Mouse (Mus musculus): ENCODE results near the gene Fam124b.

The Fam124b gene

DNA sequence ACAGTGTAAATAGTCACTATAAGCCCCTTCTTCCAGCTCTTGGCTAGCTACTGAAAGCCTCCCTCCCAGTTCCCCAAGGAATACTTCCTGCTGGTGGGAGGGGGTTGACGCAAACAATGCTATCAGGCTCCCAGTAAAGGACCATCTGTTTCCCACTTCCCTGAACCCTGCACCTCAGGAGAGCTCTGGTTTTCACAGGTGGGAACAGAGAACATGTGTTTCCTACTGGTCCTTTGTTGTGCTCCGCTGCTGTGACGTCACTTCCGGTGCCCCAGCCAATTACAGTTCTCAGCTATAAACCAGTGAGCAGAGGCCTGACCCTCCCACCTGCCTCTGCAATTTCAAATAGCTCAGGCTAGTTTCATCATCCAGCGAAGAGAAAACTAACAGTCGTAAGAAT, at the start of gene Fam124b:
Fam124b (minus strand) TSS at position 206 of the 400 bp plus-strand sequence.
- DNase-seq (ENCODE audit: low spot score in 2 of 2) = no peak

DNA sequence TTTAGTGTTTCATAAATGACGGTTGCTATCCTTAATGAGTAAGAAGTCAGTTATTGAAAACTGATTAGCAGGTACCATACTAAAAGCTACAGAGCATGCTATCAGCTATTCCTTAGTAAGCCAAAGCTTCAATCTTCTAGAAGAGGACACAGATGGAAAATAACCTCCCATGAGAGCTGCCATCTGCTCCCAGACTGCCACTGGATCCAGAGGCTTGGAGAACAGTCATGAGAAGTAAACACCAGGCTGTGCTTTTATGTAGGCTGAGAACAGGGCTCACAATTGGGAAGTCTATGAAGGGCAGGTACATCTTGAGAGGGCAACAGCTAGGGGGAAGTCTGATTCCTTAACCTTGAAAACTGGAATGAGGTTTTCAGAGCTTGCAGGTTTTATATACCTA, 42.2 kb upstream of the Fam124b start:
- DNase-seq (ENCODE audit: low spot score in 2 of 2) = no peak

DNA sequence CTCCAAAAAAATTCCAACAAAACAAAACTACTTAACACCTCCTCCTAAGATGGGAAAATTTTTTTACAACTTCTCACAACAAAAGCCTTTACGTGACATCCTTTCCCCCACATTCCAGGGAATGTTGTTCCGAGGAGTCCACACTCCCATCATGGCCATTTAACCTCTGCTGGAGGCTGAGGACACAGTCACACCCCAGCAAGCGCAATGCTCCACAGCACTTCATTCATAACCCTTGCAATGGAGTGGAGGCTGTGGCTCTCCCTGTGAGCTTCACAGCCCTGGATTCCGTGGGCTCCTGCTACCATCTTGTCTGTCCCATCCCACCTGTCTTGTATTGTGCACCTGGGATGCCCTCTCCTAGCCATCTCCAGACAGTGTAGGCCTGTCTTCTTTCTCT, 40.4 kb upstream of the Fam124b start:
- DNase-seq (ENCODE audit: low spot score in 2 of 2) = no peak

DNA sequence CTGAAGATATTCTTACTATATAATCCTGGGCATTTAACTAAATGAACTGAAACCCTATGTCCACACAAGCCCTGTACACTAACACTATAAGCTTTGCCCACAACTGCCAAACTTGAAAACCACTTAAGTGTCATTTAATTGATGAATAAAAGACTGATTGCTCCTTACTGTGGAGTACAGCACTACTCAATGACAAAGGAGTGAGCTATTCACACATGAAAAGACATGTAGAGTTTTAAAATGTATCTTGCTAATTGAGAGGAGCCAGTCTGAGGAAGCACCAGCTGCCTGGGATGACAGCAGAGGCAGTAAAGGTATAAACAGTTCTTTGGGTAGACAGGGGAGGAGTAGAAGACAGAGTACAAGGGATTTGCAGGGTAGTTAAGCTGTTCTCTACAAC, 35.0 kb upstream of the Fam124b start:
- no peak for DNase-seq (ENCODE audit: low spot score in 2 of 2)

DNA sequence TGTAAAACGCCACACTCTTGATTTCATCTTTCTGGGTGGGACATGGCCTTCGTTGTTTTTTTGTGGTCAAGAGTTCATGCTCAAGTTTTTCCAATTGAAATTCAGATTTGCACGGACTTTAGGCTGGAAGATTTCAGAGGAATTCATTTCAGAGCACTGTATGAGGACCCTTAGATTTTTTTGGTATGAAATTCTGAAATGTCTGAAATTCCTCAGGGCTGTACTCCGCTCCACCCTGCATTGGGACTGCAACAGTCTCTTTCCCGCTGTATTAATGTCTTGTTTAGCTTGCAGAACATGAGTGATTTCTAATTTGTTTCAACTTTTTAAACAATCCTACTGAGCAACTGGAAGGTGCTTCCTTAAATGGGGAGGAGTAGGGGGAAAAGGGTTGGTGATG, 32.0 kb upstream of the Fam124b start:
- DNase-seq (ENCODE audit: low spot score in 2 of 2) = no peak

DNA sequence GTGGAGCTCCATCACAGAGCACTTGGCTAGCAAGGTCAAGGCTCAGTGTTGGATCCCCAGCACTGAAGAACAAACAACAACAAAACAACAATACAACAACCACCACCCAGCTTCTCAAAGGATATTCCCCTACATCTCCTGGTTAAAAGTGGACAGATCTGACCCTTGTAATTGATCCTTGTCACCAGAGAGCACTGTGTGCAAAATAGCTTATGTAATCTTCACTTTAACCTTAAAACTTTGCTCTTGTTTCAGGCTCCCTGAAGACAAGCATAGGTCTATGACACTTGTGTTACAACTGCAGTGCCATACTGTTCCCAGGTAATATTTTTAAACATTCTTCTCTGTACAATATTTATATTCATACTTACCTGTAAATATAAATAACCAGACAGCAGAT, 28.9 kb upstream of the Fam124b start:
- DNase-seq (ENCODE audit: low spot score in 2 of 2) = no peak

DNA sequence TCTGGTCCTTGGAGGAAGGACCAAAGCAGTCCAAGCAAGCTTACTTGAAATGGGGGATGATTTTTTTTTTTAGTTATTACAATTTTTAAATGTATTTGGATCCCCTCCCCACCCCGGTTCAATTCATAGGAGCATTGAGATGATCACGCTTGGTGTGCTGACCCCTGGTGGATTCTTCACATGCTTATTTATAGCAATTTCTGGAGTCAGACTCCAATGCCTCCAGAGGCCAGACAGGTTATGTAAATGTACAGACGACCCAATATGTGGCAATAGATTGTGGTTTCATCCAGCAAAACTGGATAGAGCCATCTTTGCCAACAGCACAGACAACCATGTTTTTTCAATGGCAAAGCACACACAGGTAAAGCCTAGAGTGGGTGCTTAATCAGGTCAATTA, 25.9 kb upstream of the Fam124b start:
- DNase-seq (ENCODE audit: low spot score in 2 of 2) = no peak

DNA sequence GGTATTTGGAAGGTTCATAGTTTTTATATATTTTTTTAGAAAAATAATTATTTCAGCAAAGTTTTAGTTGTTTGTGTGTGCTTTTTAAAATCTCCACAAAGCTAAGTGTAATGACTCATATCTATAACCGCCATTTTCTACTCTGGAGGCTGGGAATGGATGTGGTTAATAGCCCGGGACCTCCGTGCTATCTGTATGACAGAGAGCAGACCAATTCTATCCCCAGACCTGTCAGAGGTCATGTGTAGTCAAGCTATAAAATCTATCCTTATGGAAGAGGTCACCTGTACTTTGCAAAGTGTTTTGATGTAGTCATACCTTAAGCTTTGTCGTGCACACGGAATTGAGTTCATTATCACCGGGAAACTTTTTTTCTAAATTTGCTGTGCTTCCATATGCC, 23.3 kb upstream of the Fam124b start:
- DNase-seq (ENCODE audit: low spot score in 2 of 2) = no peak

DNA sequence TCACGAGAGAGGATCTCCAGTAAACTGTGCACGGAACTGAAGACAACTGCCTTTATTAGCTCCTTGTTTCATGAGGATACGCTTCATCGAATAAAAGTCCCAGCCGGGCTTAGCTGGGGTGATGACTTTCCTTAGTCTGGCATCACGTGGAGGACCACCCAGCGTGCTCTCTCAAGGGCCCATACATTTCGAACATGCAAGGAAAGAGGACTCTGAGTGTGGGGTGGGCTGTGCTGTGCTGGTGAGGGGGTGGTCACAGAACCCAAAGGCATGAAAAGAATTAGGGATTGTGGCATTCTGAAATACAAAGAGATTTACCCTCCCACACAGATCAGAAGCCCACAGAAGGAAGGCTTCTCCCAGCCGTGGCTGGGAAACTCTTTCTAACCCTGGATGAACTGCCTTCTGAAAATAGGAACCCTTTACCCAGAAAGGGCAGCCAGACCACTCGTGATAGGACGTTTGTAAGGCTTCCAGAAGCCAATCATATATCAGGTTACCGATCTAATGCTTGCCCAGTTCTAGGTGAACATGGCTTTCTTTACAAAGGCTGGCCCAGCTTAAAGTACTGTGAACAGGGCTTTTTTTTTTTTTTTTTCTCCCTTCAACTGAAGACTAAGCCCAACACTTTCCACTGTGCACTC, 21.9 kb upstream of the Fam124b start:
- no peak for DNase-seq (ENCODE audit: low spot score in 2 of 2)

DNA sequence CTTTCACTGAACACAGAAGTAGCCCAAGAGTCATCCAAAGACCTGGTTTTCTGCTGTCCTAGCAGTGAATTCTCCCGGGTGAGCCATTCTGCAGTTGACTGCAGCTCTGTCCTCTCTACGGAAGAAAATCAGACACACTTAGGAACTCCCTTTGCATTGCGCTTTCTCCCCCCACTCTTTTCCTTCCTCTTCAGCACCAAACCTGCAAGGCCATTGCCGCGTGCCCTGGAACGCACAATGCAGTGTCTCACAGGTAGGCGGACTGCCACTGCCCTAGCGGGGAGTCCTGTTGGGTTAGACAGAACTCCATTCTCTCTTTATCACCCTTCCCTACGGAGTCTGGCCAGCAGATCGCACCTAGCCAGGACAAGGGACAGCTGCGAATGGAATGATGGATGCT, 21.2 kb upstream of the Fam124b start:
- no peak for DNase-seq (ENCODE audit: low spot score in 2 of 2)

DNA sequence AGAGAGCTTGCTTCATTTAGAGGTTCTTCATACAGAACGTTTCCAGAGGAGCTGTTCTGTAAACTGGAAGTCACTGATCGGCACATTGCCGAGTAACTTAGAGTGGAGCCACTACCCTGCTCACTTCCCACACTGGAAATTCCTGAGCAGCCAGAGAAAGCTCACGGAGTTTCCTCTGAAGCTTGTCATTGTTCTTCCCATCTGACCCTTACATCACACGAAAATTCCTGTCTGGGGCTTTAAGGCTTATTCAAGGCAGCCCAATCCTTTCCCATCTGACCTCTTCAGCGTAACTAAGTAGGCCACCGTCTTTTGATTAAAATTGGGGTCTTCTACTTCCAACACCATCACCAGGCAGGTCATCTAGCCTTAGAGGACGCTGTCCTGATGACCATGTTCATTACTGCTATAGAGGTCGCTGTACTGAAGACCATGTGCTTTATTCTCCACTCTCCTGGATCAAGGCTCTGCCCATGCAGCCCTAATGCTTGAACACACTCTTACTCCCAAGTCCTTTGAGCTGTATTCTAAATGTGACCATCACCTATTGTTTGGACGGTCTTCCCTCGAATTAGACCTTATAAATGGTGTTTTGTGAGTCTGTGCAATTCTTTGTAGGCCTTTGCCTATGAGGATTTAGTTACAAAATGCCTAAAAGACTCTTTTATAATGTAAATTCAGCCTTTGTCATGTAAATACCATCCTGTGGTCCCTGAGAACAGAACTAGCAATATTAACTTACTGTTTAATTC, 18.9 kb upstream of the Fam124b start:
- DNase-seq (ENCODE audit: low spot score in 2 of 2) = no peak

DNA sequence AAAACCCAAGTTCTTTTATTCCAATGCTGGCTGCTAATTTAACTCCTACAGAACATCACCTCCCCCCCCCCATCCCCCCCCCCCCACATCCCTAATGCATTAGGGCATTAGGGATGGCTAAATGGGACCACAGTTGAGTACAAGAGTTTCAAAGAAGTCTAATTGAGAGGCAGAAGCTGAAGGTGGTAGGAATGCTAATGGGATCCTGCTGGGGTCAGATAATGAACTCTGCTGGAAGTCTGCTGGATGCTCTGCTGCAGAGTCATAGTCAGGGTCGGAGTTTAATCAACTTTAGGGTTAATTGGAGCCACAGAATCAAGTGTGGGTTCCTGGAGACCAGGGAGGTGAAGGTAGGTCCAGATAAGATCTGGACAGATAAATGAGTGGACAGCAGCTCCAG, 17.9 kb upstream of the Fam124b start:
- DNase-seq (ENCODE audit: low spot score in 2 of 2) = no peak

DNA sequence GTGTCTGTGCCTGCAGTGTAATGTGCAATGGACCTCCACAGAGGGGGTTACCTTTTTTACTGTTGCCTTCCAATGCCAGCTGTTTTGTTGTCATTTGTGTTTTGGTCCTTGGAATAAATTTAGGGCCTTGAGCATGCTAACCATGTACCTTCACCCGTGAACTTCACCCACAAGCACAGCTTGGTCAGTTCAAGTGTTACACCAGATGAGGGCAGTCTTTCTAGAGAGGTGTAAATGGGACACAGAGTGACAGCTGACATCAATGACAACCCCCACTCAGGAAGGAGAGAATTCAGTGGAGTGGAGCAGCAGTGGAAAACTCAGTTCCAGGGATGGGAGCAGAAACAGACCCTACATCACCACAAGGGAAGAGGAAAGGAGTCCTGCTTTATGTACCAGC, 12.3 kb upstream of the Fam124b start:
- DNase-seq (ENCODE audit: low spot score in 2 of 2) = no peak

DNA sequence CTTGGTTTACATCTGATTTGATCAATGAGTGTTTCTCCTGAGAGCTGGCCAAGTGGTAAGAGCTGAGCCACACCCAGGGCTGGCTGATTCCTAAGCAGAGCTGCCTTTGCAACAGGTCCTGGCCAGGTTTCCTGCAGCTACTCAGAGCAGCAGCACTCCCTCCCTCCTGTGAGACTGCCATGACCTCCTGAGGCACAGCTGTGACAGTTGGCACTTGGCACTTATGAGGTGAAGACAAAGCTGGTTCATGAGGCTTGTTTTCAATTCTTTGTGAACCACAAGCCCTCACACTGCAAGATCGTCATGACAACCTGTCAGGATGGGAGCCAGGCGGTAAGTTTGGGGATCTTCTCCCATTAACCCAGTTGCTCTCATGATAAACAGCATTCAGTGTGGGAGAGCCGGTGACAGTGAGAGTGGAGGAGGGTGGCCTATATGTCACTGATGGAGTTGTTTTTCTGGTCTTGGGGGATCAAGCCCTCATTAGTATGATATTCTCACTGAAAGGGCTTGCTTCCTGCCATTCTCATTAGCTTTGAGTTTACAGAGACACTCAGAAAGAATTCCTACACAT, 6.7 kb upstream of the Fam124b start:
- no peak for DNase-seq (ENCODE audit: low spot score in 2 of 2)

DNA sequence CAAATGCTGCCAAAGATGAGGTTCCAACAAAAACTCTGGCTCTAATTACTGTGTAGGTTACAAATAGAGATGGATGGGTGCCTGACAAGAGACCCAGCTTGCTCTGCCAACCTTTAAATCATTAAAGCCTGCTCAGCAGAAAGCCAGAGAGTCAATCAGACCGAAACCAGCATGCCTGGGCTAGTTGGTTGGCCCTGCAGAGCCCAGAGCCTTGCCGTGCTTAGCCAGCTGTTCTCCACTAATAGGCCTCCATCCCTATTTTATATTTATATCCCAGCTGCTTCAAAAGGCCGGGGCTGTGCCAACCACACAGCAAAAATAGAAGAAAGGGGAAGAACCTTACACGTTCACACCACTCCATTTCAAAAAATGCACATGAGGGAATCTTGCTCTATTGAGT, 2.9 kb upstream of the Fam124b start:
- DNase-seq (ENCODE audit: low spot score in 2 of 2) = no peak

DNA sequence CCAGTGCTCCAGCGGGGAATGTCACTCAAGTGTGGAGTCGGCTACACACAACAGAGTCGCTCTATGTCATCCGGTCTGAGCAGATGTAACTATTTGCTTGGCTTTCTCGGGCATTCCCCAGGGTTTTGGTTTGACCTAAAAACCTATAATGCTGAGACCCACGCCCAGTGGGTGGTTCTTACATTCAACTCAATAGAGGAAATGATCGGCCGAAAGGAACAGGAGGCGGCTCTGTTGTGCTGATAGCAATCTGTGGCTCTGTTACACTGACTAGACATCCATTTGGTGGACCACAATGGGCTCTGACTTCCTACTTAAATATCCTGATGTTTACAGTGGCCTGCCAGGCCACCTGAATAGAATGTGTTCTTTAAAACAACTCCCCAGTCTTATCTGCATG, 4.4 kb downstream of the Fam124b start:
- no peak for DNase-seq (ENCODE audit: low spot score in 2 of 2)

DNA sequence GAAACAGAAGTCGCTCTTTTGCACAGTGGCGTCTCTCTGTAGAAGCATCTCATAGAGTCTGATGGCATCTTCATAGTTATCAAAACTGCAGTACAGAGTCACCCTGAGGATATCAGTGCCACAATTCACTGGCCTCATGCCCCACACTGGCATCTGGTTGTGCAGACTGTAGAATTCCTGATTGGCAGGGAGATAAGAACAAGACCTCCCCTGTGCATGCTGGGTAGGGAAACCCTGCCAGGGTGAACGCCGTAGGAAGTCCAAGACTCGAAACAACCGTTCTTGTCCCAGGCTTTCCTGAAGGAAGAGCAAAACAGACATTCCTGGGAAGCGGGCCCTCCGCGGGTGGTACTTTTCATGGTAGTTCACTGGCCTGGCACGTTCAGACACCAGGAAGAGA, 5.1 kb downstream of the Fam124b start:
- DNase-seq (ENCODE audit: low spot score in 2 of 2) = no peak

DNA sequence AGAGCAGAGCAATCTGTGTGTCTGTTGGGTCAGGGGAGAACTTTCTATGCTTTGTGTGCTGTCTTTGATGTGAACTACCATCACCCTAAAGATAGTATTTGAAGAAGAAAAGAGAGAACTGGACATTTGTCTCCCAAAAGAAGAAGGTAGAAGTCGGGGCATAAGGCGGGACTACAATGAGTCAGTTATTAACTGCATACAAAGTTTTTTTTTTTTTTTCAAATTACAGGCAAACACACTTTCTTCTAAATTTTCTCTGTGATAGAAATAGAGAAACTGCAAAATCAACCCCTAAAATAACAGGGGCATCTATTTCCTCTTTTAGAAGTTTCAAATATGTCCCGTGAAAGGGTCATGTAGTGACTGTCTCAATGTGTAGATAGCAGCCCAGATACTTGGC, 16.0 kb downstream of the Fam124b start:
- no peak for DNase-seq (ENCODE audit: low spot score in 2 of 2)

DNA sequence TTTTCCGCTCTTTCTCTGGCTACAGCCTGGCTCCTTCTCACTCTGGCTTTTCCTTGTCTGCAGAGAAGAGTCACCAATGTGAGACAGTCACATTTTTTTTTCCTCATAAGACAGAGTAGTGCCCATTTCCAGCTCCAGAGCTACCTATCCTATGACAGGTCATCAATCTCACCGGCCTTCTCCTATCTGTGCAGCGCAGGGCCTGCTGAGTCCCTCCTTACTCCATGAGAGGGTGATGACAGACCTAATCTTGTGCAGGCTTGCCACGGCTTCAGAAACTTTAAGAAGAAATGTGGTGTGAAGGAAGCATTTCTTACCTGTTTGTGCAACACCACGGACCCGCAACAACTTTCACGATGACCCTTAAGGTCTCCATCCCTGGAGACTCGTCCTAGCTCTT, 25.4 kb downstream of the Fam124b start:
- no peak for DNase-seq (ENCODE audit: low spot score in 2 of 2)

DNA sequence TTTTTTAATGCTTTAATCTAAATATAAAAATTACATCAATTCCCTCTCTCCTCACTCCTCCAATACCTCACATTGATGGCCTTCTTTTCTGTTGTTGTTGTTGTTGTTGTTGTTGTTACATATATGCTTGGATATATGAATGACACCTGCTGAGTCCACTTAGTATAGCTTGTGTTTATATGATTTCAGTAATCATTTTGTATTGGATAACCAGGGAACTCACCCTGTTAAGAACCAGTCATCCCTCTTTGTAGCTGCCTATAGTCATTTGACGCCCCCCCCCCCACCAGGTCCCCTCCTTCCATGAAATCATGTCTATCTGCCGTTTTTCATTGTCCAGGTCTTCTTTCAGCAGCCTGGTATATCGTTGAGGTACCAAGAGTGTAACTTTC, 36.9 kb downstream of the Fam124b start:
- no peak for DNase-seq (ENCODE audit: low spot score in 2 of 2)

DNA sequence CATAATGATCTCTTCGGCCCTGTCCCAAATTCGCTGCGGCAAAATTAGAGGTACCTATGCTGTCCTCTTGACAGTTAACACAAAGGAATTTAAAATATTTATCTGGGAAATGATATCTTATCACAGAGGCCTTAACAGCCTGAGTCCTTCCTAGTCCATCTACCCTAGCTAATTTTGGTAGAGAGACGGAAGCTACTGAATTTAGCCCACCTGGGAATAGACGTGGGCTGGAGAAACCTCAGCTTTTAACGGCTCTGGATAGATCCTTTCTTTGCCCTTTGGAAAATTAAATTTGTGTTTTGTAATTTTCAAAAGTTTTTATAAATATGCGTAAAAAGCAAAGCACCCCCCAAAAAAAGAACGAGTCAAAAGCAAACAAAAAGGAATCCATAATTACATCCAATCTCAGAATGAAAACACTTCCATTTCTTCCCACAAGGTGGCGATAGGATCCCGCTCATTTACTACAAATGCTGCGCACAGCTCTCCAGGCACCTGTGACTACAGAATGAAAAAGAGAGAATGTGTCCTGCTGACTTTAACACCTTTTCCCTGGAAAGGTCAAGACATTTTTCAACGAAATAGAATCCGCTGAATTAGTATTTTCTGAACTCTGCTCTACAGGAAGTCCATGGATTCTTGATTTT, 37.4 kb downstream of the Fam124b start:
- DNase-seq (ENCODE audit: low spot score in 2 of 2) = peak in 1 of 2 experiments; percentile 29

DNA sequence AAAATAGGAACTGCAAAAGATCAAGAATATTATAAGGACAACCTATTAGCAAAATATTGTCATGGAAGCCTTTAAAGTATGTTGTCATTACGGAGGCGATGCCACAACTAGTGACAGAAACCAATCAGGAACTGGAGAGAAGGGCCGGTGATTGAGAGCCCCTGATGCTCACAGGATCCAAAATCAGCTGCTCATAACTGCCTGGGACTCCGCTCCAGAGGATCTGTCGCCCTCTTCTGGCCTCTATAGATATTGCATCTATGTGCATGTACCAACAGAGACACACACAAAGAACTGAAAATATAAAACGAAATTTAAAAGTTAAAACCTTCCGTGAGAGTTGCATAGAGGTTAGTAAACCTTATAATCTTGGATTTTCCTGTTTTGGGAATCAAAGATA, 38.1 kb downstream of the Fam124b start:
- no peak for DNase-seq (ENCODE audit: low spot score in 2 of 2)

All from spleen, postnatal 14 days (tissue).